Mouse (Mus musculus) layer of hippocampus, postnatal 10 days (tissue): ENCODE data around the gene Irgm2. TPM values are rescaled to one million over a fixed set of nuclear protein-coding genes. Genes with fewer than 3 reads are reported as not detected.

Experiments
- DNase-seq, 2 experiments: peaks; one replicate each; pipeline ENCODE4 v3.0.0; 2021; ENCODE audit warnings: low spot score in 2 of 2
- total RNA-seq, 2 experiments: library from RNA; stranded (reverse); gene quantifications; 2 replicates each; pipeline ENCODE4 v1.2.3; 2021

The Irgm2 gene
- total RNA-seq, 2 experiments from 2014 or later: 1.2 to 1.6 TPM

DNA sequence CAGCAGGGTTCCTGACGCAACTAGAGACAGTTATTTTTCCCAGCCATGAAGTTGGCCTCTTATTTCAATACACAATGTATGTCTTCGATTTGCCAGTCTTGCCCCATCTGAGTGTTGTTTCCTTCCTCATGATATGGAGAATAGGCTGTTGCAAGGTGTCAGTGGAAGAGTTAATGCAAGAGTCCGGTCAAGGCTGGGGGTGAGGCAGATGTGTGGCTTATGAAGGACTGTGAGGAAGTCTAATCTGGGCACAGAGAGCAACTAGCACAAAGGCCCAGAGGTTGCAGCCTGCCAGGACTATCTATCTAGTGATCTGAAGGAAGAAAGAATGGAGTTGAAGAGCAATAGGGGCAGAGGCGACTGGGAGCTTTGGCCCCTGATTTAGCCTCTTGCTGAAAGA lies 60.7 kb downstream of the Irgm2 start:
- no peak for DNase-seq

- no peak for DNase-seq
These were observed 62.4 kb downstream of the Irgm2 start for GRCm38 (mm10) chr11:58261826-58262225.

DNA sequence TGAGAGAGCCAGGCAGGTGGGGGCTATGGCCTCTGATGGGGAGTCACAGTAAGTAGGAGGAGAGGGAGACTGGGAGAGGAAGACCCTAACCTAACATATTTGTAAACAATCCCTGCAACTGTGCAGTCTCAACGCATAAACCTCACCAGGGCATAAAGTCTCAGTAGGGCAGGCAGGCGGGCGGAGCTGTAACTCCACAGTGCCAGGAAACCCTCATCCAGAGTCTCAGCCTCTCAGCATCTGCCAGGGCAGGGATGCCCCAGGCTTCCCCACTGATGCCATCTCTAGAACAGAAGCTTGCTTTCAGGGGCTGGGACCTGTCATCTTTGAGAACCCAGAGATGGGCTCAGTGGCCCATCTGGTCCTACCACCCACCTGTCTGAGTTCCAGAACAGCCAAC lies 62.9 kb downstream of the Irgm2 start:
- no peak for DNase-seq

- DNase-seq: no peak
These were observed 64.1 kb downstream of the Irgm2 start for GRCm38 (mm10) chr11:58263516-58263915.

DNA sequence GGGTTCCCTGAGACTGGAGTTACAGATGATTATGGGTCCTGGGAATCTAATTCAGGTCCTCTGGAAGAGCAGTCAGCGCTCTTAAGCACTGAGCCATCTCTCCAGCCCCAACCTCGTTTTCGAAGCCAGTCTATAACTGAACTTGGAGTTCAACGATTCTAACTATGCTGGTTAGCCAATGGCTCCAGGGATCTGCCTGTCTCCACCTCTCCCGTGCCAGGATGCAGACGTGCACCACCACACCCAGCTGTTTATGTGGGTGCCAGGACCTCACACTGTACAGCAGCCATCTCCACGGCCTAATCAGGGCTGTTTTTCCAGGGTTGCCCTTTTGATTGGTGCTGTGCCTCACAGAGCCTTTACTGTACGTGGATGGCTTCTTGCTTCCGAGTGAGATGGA lies 65.1 kb downstream of the Irgm2 start:
- no peak for DNase-seq

- no peak for DNase-seq
These were observed 68.9 kb downstream of the Irgm2 start for GRCm38 (mm10) chr11:58268285-58268684.

Other genes starting within 250 kb of the Irgm2 start
- 10 to 100 TPM; 89.6 to 92.3 TPM for gene Larp1, start 190.6 kb upstream of the Irgm2 start, total RNA-seq
- not detected for gene Gm12248, start 106.5 kb upstream of the Irgm2 start, total RNA-seq
- 10 to 100 TPM; 45.9 to 51.1 TPM for gene Cnot8, start 95.5 kb upstream of the Irgm2 start, total RNA-seq
- 10 to 100 TPM; 17.5 to 18.5 TPM for gene Gemin5, start 31.1 kb upstream of the Irgm2 start, total RNA-seq
- gene Mrpl22, start 28.0 kb upstream of the Irgm2 start, total RNA-seq: 10 to 100 TPM; 30.3 to 34.9 TPM
- gene Igtp, start 62 bp upstream of the Irgm2 start, total RNA-seq: under 1 TPM; 0.85 to 0.94 TPM
- gene 4930438A08Rik, start 75.2 kb downstream of the Irgm2 start, total RNA-seq: not detected
- 10 to 100 TPM; 17.7 to 23.5 TPM for gene Zfp692, start 107.5 kb downstream of the Irgm2 start, total RNA-seq
- gene Zfp672, start 130.7 kb downstream of the Irgm2 start, total RNA-seq: 10 to 100 TPM; 43.0 to 51.1 TPM
- gene Sh3bp5l, start 131.1 kb downstream of the Irgm2 start, total RNA-seq: 10 to 100 TPM; 59.5 to 64.3 TPM
- gene Lypd8, start 179.4 kb downstream of the Irgm2 start, total RNA-seq: not detected
- gene 1810065E05Rik, start 221.5 kb downstream of the Irgm2 start, total RNA-seq: not detected
- gene Gm12253, start 232.9 kb downstream of the Irgm2 start, total RNA-seq: not detected